Mouse (Mus musculus) cerebellum, adult 2 months (tissue): ENCODE data around the gene Rps15a. TPM values are rescaled to one million over a fixed set of nuclear protein-coding genes. Genes with fewer than 3 reads are reported as not detected.

Source experiments
- DNase-seq, 2 experiments: peaks; one replicate each; pipeline ENCODE4 v3.0.0; 2021
- H3K27ac ChIP-seq: fragments of 200-500 bp; 2 replicates; pipeline ENCODE4 v1.5.1; 2012; ENCODE audit warnings: low read length, control low read depth, inconsistent platforms; ENCODE audit not compliant: insufficient read depth
- H3K27me3 ChIP-seq: fragments of 200-500 bp; 2 replicates; pipeline ENCODE4 v1.6.1; 2012; ENCODE audit warnings: inconsistent platforms, mild to moderate bottlenecking, low read length, moderate library complexity; ENCODE audit not compliant: control insufficient read depth, insufficient read depth
- H3K4me1 ChIP-seq: fragments of 200-500 bp; 2 replicates; pipeline ENCODE4 v1.6.1; 2011; ENCODE audit warnings: low read length; ENCODE audit not compliant: control insufficient read depth, insufficient read depth
- H3K4me3 ChIP-seq: fragments of 200-500 bp; replicated peaks from 2 replicates; pipeline ENCODE3; 2011; ENCODE audit warnings: mild to moderate bottlenecking, low read depth, low read length, control low read depth; ENCODE audit not compliant: insufficient read depth
- CTCF ChIP-seq: fragments of 200-500 bp; IDR thresholded peaks from 2 replicates; pipeline ENCODE4 v1.5.1; 2011; ENCODE audit warnings: low read depth, mild to moderate bottlenecking, control low read depth, low read length, moderate library complexity, borderline replicate concordance; ENCODE audit not compliant: insufficient read depth
- POLR2A ChIP-seq: fragments of 200-500 bp; IDR thresholded peaks from 2 replicates; pipeline ENCODE4 v1.6.1; 2011; ENCODE audit warnings: low read length, control low read depth, borderline replicate concordance; ENCODE audit not compliant: insufficient read depth
- WGBS: fragments of 180-500 bp; shearing (Covaris S2); methylation state at CpG from one replicate; pipeline ENCODE4 v1.1.7; 2018; 5-methylcytosine and 5-hydroxymethylcytosine counted together
- polyA plus RNA-seq: library from polyadenylated mRNA; depleted of rRNA; stranded (reverse); fragments of >200 nt; gene quantifications from 2 replicates; pipeline ENCODE4 v1.2.3, GENCODE M21; 2012

Gene Rps15a
- polyA plus RNA-seq, 1 experiment: 1,186 TPM

DNA sequence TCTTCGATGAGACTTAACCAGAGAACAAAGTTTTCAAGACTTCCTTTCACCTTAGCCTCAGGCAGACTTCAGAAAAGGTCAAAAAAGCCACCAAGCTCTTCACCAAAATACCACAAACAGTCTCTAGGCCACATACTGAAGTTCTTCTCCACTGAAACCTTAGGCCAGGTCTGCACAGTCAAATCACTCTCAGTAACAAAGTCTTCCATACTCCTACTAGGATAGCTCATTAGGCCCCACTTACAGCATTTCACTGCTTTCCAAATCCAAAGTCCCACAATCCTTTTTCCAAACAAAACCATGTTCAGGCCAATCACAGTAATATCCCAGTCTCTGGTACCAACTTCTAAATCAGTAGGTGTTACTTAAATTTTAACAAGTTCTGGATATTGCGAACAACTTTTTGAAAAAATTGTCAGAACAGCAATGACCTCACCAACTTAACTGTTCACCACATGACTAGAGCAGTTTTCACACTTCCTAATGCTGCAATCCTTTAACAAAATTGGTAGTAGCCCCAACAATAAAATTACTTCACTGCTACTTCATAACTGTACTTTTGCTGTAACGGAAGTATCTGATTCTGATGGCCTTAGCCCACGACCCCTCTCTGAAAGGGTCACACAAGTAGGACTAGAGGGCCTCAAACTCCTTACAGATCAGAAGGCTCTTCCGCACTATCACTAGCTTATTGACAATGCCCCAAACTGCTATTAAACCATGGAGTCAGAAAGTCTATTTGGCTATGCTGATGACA lies 2.3 kb downstream of the Rps15a start:
- no peak for DNase-seq
- Histone ChIP-seq H3K4me3 (no peak overlapping the region), H3K27me3 (no peaks in the 10 kb centered on the region), H3K27ac (no peak overlapping the region), H3K4me1 (peaks cover 7% of the 10 kb centered on the region)
- 71% methylated on average over 5 of the region's 5 CpGs for WGBS
- TF ChIP-seq CTCF: no peak
- no peak for TF ChIP-seq POLR2A

DNA sequence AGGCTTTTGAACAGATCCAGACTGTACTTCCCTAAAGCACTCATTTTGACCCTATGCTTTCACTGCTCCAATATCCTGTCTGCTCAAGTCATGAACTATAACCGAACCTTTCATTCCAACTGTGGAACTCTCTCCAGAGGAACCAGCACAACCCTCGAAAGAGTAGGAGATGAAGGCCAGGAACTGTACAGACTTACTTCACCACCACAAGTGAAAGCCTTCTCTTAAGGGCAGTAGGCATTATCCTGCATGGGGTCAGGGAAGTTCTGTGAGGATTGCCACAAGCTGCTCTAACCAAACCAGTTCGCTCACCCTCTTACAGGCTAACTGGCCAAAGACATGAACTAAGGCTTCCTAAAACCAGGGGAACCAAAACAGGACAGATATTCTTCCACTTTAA lies 4.9 kb downstream of the Rps15a start:
- Histone ChIP-seq H3K27me3 (no peaks in the 10 kb centered on the region), H3K4me1 (peaks cover 7% of the 10 kb centered on the region), H3K27ac (no peak overlapping the region), H3K4me3 (no peak overlapping the region)
- DNase-seq: no peak
- TF ChIP-seq POLR2A: no peak
- 65% methylated on average over 3 of the region's 3 CpGs for WGBS

DNA sequence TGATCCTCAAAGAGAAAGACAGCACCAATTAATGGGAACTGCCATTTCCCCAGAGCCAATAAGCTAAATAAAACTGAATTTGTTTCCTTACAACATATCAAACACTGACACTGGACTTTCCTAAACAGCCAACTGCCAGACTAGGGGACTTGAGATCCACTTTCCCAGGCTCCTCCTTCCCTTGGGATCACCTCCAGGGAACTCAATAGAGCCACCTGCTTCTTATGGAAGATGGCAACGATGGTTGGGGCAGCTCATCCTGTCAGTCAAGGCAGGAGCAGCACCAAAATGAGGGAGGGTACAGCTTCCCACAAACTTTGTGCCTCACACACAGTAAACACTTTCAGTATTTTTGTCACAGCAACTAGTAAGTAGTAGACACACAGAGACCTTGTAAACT lies 8.3 kb downstream of the Rps15a start:
- peaks cover 3% of the 10 kb centered on the region; the same call in 1 of the 2 replicates for H3K4me1 ChIP-seq
- 2% methylated on average over 1 of the region's 1 CpGs for WGBS
- TF ChIP-seq CTCF (no peak), POLR2A (no peak)
- no peaks in the 10 kb centered on the region for H3K27me3 ChIP-seq
- no peak for DNase-seq
- no peak overlapping the region for H3K27ac ChIP-seq
- no peak overlapping the region for H3K4me3 ChIP-seq

DNA sequence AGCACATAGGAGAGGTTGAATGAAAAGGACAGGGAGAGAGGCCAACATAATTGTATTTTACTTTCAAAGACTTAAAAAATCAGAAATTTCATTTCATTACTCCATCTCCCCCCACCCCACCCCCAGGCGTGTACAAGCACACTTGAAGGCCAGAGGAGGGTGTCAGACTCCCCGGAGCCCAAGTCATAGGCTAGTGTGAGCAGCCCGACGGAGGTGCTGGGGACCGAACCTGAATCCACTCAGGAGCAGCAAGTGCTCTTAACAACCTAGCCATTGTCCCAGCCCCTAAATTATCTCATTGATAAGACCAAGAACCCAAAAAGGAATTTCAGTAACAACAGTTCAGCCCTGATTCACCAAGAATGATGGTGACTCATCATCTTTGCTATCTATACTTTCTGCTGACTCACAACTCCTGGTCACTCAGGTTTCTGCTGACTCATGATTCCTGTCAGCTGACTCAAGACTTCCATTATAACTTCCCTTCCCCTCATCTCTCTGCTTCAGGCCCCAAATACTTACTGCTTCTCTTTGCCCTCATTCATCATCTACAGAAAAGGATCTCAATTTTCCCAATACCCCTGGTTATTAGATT lies 11.4 kb downstream of the Rps15a start:
- no peaks in the 10 kb centered on the region for H3K27me3 ChIP-seq
- H3K4me3 ChIP-seq: no peak overlapping the region
- no peak overlapping the region for H3K27ac ChIP-seq
- DNase-seq: no peak
- H3K4me1 ChIP-seq: no peaks in the 10 kb centered on the region
- TF ChIP-seq POLR2A (no peak), CTCF (no peak)
- WGBS: 79% methylated on average over 5 of the region's 5 CpGs

- H3K27me3 ChIP-seq: no peaks in the 10 kb centered on the region
- H3K4me3 ChIP-seq: no peak overlapping the region
- H3K27ac ChIP-seq: no peak overlapping the region
- 42% methylated on average over 5 of the region's 5 CpGs for WGBS
- no peak for TF ChIP-seq CTCF
- no peak for TF ChIP-seq POLR2A
- no peak for DNase-seq
- no peaks in the 10 kb centered on the region for H3K4me1 ChIP-seq
These were observed 12.3 kb downstream of the Rps15a start for GRCm38 (mm10) chr7:118103462-118104379.

DNA sequence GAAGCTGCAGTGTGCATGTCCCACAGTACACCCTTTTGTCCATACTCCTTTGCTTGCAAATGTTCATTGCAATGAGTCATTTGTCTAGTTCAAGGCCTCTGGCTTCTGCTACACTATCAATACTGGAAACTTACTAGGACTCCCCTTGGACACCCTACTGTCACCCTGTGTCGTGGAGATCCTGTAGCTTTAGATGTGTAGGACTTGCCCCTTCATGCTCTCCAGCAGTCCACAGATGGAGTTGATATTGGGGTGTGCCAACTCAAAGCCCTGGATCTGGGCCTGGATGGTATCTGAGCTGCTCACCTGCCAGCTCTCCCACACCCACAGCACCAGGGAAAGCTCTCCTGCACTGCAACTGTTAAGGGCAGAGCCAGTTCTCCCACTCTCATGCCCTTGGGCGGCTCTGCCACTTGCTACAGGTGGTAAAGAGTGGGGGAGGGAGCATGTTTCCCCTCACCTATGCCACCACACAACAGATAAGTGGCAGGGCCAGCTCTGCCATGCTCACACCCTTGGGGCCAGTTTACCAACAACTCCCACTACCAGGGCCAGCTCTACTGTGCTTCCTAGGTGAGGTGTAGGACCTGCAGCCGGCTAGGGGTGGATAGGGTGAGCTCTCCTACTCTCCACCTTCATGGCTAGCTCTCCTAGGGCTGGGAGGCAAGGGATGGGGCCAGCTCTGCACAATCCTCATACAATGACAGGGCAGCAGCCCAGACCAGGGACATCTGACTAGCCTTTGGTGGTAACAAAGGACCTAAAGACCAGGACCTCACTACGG lies 13.1 kb downstream of the Rps15a start:
- 32% methylated on average over 4 of the region's 4 CpGs for WGBS
- Histone ChIP-seq H3K4me3 (no peak overlapping the region), H3K27me3 (no peaks in the 10 kb centered on the region), H3K4me1 (no peaks in the 10 kb centered on the region), H3K27ac (no peak overlapping the region)
- DNase-seq: peak in 1 of 2 experiments; percentile 11
- TF ChIP-seq CTCF (no peak), POLR2A (no peak)

DNA sequence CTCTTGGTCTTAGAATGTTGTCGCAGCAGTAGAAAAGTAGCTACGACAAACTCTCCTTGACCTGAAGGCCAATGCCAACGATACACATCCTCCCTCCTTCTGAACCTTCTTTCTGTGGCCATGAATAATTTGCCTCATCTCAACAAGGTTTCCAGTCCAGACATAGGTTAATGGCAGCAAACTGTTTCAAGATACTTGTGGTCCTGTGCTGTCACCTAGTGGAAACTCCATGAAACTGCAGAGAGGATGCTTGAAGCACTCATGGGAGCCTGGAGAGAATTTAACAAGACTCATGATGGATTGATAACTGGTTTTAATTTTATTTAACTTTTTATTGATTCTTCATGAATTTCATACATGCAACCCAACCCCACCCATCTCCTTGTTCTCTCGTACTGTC lies 13.8 kb downstream of the Rps15a start:
- no peak overlapping the region for H3K4me3 ChIP-seq
- no peak overlapping the region for H3K27ac ChIP-seq
- DNase-seq: peak; percentile 27 to 43
- TF ChIP-seq POLR2A (no peak), CTCF (peak; percentile 73)
- 43% methylated on average over 4 of the region's 4 CpGs for WGBS
- H3K27me3 ChIP-seq: no peaks in the 10 kb centered on the region
- no peaks in the 10 kb centered on the region for H3K4me1 ChIP-seq
